Mouse (Mus musculus) granulocyte monocyte progenitor cell, adult 5-6 weeks (primary cell): ENCODE measurements around the gene Tspear. TPM values are rescaled to one million over a fixed set of nuclear protein-coding genes. Genes with fewer than 3 reads are reported as not detected.
A peak's percentile ranks its signal among the peaks of the same experiment; 100 is the strongest.

Source experiments
- ATAC-seq: replicated peaks from 2 replicates; pipeline ENCODE4 v1.8.0; 2016; ENCODE audit warnings: mild to moderate bottlenecking, moderate TSS enrichment, inconsistent platforms; ENCODE audit not compliant: poor library complexity, severe bottlenecking
- total RNA-seq, 2 experiments: library from RNA; stranded (forward) in 1 of 2; stranded (reverse) in 1 of 2; fragments of 200-712, 200-1000 nt in 1 of 2; fragments of >200 nt in 1 of 2; fragmentation: Nextera tagmentation in 1 of 2; gene quantifications; 2 replicates each; pipeline ENCODE4 v1.2.3; 2014 to 2017

Tspear gene
- total RNA-seq, 2 experiments from 2014 or later, result 0.05 TPM; not detected in 1

GRCm38 (mm10) chr10:77916636-77917335 is 230.4 kb downstream of the Tspear start:
- peak; percentile 67 for ATAC-seq

GRCm38 (mm10) chr10:77921009-77921408 is 234.6 kb downstream of the Tspear start:
- no peak for ATAC-seq

- ATAC-seq, result no peak
Observed at GRCm38 (mm10) chr10:77922681-77923080, 236.3 kb downstream of the Tspear start.

DNA sequence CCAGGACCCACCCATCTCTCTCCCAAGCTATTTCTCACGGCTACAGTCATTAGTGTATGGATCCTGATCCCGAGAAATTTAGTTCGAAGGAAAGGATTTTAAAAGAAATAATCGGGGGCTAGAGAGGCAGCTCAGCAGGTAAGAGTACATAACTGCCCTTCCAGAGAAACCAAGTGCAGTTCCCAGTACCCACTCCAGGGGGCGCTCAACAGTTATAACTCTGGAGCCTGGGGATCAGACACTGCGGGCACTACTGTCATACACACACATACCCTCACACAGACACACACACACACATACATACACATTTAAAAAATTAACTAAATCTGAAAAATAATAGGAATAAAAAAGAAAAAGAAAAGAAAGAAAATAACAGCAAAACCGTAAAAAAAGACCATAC is 239.8 kb downstream of the Tspear start:
- ATAC-seq, result peak; percentile 79

DNA sequence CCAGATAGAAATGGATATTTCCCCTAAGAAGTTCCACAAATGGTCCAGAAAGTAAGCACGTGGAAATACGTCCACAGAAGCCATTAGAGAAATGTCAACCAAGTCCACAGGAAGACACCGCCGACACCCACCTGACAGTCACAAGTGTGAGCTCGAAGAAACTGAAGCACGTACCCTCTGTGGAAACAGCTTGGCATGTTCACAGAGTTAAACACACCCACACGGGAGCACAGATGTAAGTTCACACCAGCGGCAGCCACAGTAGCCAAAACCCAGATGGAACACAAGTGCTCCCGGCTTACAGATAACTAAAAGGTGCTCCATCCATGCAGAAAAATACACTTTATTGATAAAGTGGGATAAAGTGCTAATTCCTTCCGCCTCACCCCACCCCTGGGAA is 241.0 kb downstream of the Tspear start:
- no peak for ATAC-seq

Other genes with a start within 250 kb of the Tspear start
- gene Fam207a, start 170.8 kb upstream of the Tspear start, total RNA-seq (2014; fragmentation: Nextera tagmentation), result 14.6 and 14.8 TPM in 2 replicates
- gene Fam207a, start 170.8 kb upstream of the Tspear start, total RNA-seq (2017), result 23.5 and 43.2 TPM in 2 replicates
- 17.1 and 28.9 TPM in 2 replicates for gene Itgb2, start 156.3 kb upstream of the Tspear start, total RNA-seq (2014; fragmentation: Nextera tagmentation)
- 32.0 and 36.6 TPM in 2 replicates for gene Itgb2, start 156.3 kb upstream of the Tspear start, total RNA-seq (2017)
- 36.6 and 39.0 TPM in 2 replicates for gene Pttg1ip, start 104.8 kb upstream of the Tspear start, total RNA-seq (2014; fragmentation: Nextera tagmentation)
- gene Pttg1ip, start 104.8 kb upstream of the Tspear start, total RNA-seq (2017), result 34.6 and 37.0 TPM in 2 replicates
- gene Sumo3, start 80.5 kb upstream of the Tspear start, total RNA-seq (2014; fragmentation: Nextera tagmentation), result 60.0 and 78.8 TPM in 2 replicates
- gene Sumo3, start 80.5 kb upstream of the Tspear start, total RNA-seq (2017), result 197 and 205 TPM in 2 replicates
- gene Gm49325, start 80.4 kb upstream of the Tspear start, total RNA-seq (2014; fragmentation: Nextera tagmentation), result not detected in 2 replicates
- 1.6 TPM in 1 of 2 replicates, not detected in the other for gene Gm49325, start 80.4 kb upstream of the Tspear start, total RNA-seq (2017)
- 39.6 and 42.0 TPM in 2 replicates for gene Ube2g2, start 64.3 kb upstream of the Tspear start, total RNA-seq (2014; fragmentation: Nextera tagmentation)
- gene Ube2g2, start 64.3 kb upstream of the Tspear start, total RNA-seq (2017), result 29.5 and 53.3 TPM in 2 replicates
- gene Gm19402, start 4.2 kb downstream of the Tspear start, total RNA-seq (2014; fragmentation: Nextera tagmentation), result not detected in 2 replicates
- not detected in 2 replicates for gene Gm19402, start 4.2 kb downstream of the Tspear start, total RNA-seq (2017)
- not detected in 2 replicates for gene Gm9508, start 10.7 kb downstream of the Tspear start, total RNA-seq (2014; fragmentation: Nextera tagmentation)
- not detected in 2 replicates for gene Gm9508, start 10.7 kb downstream of the Tspear start, total RNA-seq (2017)
- gene Gm10272, start 20.1 kb downstream of the Tspear start, total RNA-seq (2014; fragmentation: Nextera tagmentation), result not detected in 2 replicates
- not detected in 2 replicates for gene Gm10272, start 20.1 kb downstream of the Tspear start, total RNA-seq (2017)
- not detected in 2 replicates for gene Gm10024, start 24.9 kb downstream of the Tspear start, total RNA-seq (2014; fragmentation: Nextera tagmentation)
- gene Gm10024, start 24.9 kb downstream of the Tspear start, total RNA-seq (2017), result not detected in 2 replicates
- not detected in 2 replicates for gene Gm10142, start 29.2 kb downstream of the Tspear start, total RNA-seq (2014; fragmentation: Nextera tagmentation)
- gene Gm10142, start 29.2 kb downstream of the Tspear start, total RNA-seq (2017), result not detected in 2 replicates
- gene Krtap12-1, start 34.0 kb downstream of the Tspear start, total RNA-seq (2014; fragmentation: Nextera tagmentation), result not detected in 2 replicates
- gene Krtap12-1, start 34.0 kb downstream of the Tspear start, total RNA-seq (2017), result not detected in 2 replicates
- gene Gm10100, start 39.9 kb downstream of the Tspear start, total RNA-seq (2014; fragmentation: Nextera tagmentation), result not detected in 2 replicates
- gene Gm10100, start 39.9 kb downstream of the Tspear start, total RNA-seq (2017), result not detected in 2 replicates
- gene Gm18596, start 56.1 kb downstream of the Tspear start, total RNA-seq (2014; fragmentation: Nextera tagmentation), result not detected in 2 replicates
- gene Gm18596, start 56.1 kb downstream of the Tspear start, total RNA-seq (2017), result not detected in 2 replicates
- not detected in 2 replicates for gene Gm9736, start 64.8 kb downstream of the Tspear start, total RNA-seq (2014; fragmentation: Nextera tagmentation)
- gene Gm9736, start 64.8 kb downstream of the Tspear start, total RNA-seq (2017), result not detected in 2 replicates
- gene Gm3233, start 73.1 kb downstream of the Tspear start, total RNA-seq (2014; fragmentation: Nextera tagmentation), result not detected in 2 replicates
- not detected in 2 replicates for gene Gm3233, start 73.1 kb downstream of the Tspear start, total RNA-seq (2017)
- gene Gm3238, start 84.8 kb downstream of the Tspear start, total RNA-seq (2014; fragmentation: Nextera tagmentation), result not detected in 2 replicates
- not detected in 2 replicates for gene Gm3238, start 84.8 kb downstream of the Tspear start, total RNA-seq (2017)
- gene Gm7138, start 90.4 kb downstream of the Tspear start, total RNA-seq (2014; fragmentation: Nextera tagmentation), result not detected in 2 replicates
- gene Gm7138, start 90.4 kb downstream of the Tspear start, total RNA-seq (2017), result not detected in 2 replicates
- not detected in 2 replicates for gene Gm3250, start 96.0 kb downstream of the Tspear start, total RNA-seq (2014; fragmentation: Nextera tagmentation)
- gene Gm3250, start 96.0 kb downstream of the Tspear start, total RNA-seq (2017), result not detected in 2 replicates
- gene Gm7137, start 101.6 kb downstream of the Tspear start, total RNA-seq (2014; fragmentation: Nextera tagmentation), result not detected in 2 replicates
- gene Gm7137, start 101.6 kb downstream of the Tspear start, total RNA-seq (2017), result not detected in 2 replicates
- not detected in 2 replicates for gene Gm9639, start 108.5 kb downstream of the Tspear start, total RNA-seq (2014; fragmentation: Nextera tagmentation)
- not detected in 2 replicates for gene Gm9639, start 108.5 kb downstream of the Tspear start, total RNA-seq (2017)
- gene Gm19668, start 112.6 kb downstream of the Tspear start, total RNA-seq (2014; fragmentation: Nextera tagmentation), result not detected in 2 replicates
- gene Gm19668, start 112.6 kb downstream of the Tspear start, total RNA-seq (2017), result not detected in 2 replicates
- gene Gm9507, start 125.3 kb downstream of the Tspear start, total RNA-seq (2014; fragmentation: Nextera tagmentation), result not detected in 2 replicates
- gene Gm9507, start 125.3 kb downstream of the Tspear start, total RNA-seq (2017), result not detected in 2 replicates
- not detected in 2 replicates for gene Gm2696, start 128.1 kb downstream of the Tspear start, total RNA-seq (2014; fragmentation: Nextera tagmentation)
- not detected in 2 replicates for gene Gm2696, start 128.1 kb downstream of the Tspear start, total RNA-seq (2017)
- gene Krtap10-4, start 140.5 kb downstream of the Tspear start, total RNA-seq (2014; fragmentation: Nextera tagmentation), result not detected in 2 replicates
- not detected in 2 replicates for gene Krtap10-4, start 140.5 kb downstream of the Tspear start, total RNA-seq (2017)
- 0.75 TPM in 1 of 2 replicates, not detected in the other for gene Krtap10-10, start 149.4 kb downstream of the Tspear start, total RNA-seq (2014; fragmentation: Nextera tagmentation)
- gene Krtap10-10, start 149.4 kb downstream of the Tspear start, total RNA-seq (2017), result not detected in 2 replicates
- gene Gm36176, start 160.2 kb downstream of the Tspear start, total RNA-seq (2014; fragmentation: Nextera tagmentation), result not detected in 2 replicates
- not detected in 2 replicates for gene Gm36176, start 160.2 kb downstream of the Tspear start, total RNA-seq (2017)
- not detected in 2 replicates for gene Gm10318, start 166.3 kb downstream of the Tspear start, total RNA-seq (2014; fragmentation: Nextera tagmentation)
- gene Gm10318, start 166.3 kb downstream of the Tspear start, total RNA-seq (2017), result not detected in 2 replicates
- gene Gm3285, start 175.4 kb downstream of the Tspear start, total RNA-seq (2014; fragmentation: Nextera tagmentation), result not detected in 2 replicates
- not detected in 2 replicates for gene Gm3285, start 175.4 kb downstream of the Tspear start, total RNA-seq (2017)
- not detected in 2 replicates for gene Lrrc3, start 216.0 kb downstream of the Tspear start, total RNA-seq (2014; fragmentation: Nextera tagmentation)
- gene Lrrc3, start 216.0 kb downstream of the Tspear start, total RNA-seq (2017), result not detected in 2 replicates